Mouse (Mus musculus) heart, embryonic 14.5 days (tissue): ENCODE data around the gene Ccdc60. TPM values are rescaled to one million over a fixed set of nuclear protein-coding genes. Genes with fewer than 3 reads are reported as not detected.

ENCODE experiments used
- ATAC-seq: fragments of 200-750 bp; cut with Nextera tagmentation; 2 replicates; pipeline ENCODE4 v1.8.0; 2017; ENCODE audit warnings: low read depth, moderate TSS enrichment; ENCODE audit not compliant: insufficient number of reproducible peaks, insufficient read depth, low FRiP score
- H3K27ac ChIP-seq, 2 experiments: fragments of 200-500 bp in 1 of 2; fragments of 300-500 bp in 1 of 2; sonication (generic) in 1 of 2; replicated peaks in 1 of 2; 2 replicates each; pipeline ENCODE4 v1.5.1; 2012 to 2014; ENCODE audit warnings: low read depth in 2 of 2, low read length in 2 of 2, control low read depth in 1 of 2, mild to moderate bottlenecking in 1 of 2, mixed read lengths in 1 of 2; ENCODE audit not compliant: control insufficient read depth in 1 of 2, insufficient read depth in 1 of 2
- H3K27me3 ChIP-seq: fragments of 300-500 bp; sonication (generic); 2 replicates; pipeline ENCODE4 v1.6.1; 2014; ENCODE audit warnings: mild to moderate bottlenecking, low read length, control low read depth; ENCODE audit not compliant: control insufficient read depth, insufficient read depth
- H3K36me3 ChIP-seq: fragments of 300-500 bp; sonication (generic); 2 replicates; pipeline ENCODE4 v1.6.1; 2014; ENCODE audit warnings: mild to moderate bottlenecking, control low read depth, low read length, mixed read lengths; ENCODE audit not compliant: control insufficient read depth, insufficient read depth
- H3K4me1 ChIP-seq, 2 experiments: fragments of 200-500 bp in 1 of 2; fragments of 300-500 bp in 1 of 2; sonication (generic) in 1 of 2; 2 replicates each; pipeline ENCODE4 v1.6.1; 2012 to 2014; ENCODE audit warnings: low read length in 2 of 2, control low read depth in 1 of 2, mixed read lengths in 1 of 2; ENCODE audit not compliant: control insufficient read depth in 2 of 2, insufficient read depth in 2 of 2
- H3K4me2 ChIP-seq: fragments of 300-500 bp; sonication (generic); 2 replicates; pipeline ENCODE4 v1.6.1; 2014; ENCODE audit warnings: mild to moderate bottlenecking, low read length
- H3K4me3 ChIP-seq, 2 experiments: fragments of 200-500 bp in 1 of 2; fragments of 300-500 bp in 1 of 2; sonication (generic) in 1 of 2; 2 replicates each; pipeline ENCODE4 v1.5.1; 2012 to 2014; ENCODE audit warnings: low read length in 2 of 2, mild to moderate bottlenecking in 2 of 2, control low read depth in 1 of 2, low read depth in 1 of 2, moderate library complexity in 1 of 2; ENCODE audit not compliant: control insufficient read depth in 1 of 2, insufficient read depth in 1 of 2
- H3K9ac ChIP-seq: fragments of 300-500 bp; sonication (generic); 2 replicates; pipeline ENCODE4 v1.6.1; 2014; ENCODE audit warnings: mild to moderate bottlenecking, low read length
- H3K9me3 ChIP-seq: fragments of 300-500 bp; sonication (generic); 2 replicates; pipeline ENCODE4 v1.6.1; 2016; ENCODE audit warnings: low read length, control low read depth; ENCODE audit not compliant: control insufficient read depth
- WGBS: fragments of 180-500 bp; shearing (Covaris S2); extraction: QIAGEN DNeasy Blood & Tissue Kit; methylation state at CpG from one replicate; pipeline ENCODE4 v1.1.7; 2014; 5-methylcytosine and 5-hydroxymethylcytosine counted together
- polyA plus RNA-seq: library from polyadenylated mRNA; unstranded; fragments of >200 nt; fragmentation: Nextera tagmentation; extraction: Ambion mirVana; gene quantifications from 2 replicates; pipeline ENCODE4 v1.2.1, GENCODE M21; 2014

The Ccdc60 gene
- polyA plus RNA-seq, 1 experiment from 2014 or later: 0.66 TPM

DNA sequence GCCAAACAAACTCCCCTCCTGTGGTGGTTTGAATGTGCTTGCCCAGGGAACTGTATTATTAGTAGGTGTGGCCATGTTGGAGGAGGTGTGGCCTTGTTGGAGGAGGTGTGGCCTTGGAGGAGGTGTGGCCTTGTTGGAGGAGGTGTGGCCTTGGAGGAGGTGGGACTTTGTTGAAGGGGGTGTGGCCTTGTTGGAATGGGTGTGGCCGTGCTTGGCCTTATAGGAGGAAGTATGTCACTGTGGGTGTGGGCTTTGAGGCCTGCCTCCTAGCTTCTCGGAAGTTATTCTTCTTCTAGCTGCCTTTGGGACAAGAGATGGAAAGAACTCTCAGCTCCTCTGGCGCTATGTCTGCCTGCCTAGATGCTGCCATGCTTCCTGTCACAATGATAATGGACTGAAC lies 66.9 kb downstream of the Ccdc60 start:
- Histone ChIP-seq H3K36me3 (no peaks in the 10 kb centered on the region), H3K4me3 (no peak overlapping the region), H3K4me2 (no peak overlapping the region), H3K9me3 (no peaks in the 10 kb centered on the region), H3K27me3 (no peaks in the 10 kb centered on the region), H3K4me1 (no peaks in the 10 kb centered on the region), H3K9ac (no peak overlapping the region), H3K27ac (no peak overlapping the region)
- WGBS: 92% methylated on average over 3 of the region's 3 CpGs
- no peak for ATAC-seq

- no peak overlapping the region for H3K4me2 ChIP-seq
- no peak for ATAC-seq
- 72% methylated on average over 7 of the region's 7 CpGs for WGBS
- H3K9me3 ChIP-seq: no peaks in the 10 kb centered on the region
- H3K9ac ChIP-seq: no peak overlapping the region
- no peaks in the 10 kb centered on the region for H3K27me3 ChIP-seq
- no peaks in the 10 kb centered on the region for H3K4me1 ChIP-seq
- H3K36me3 ChIP-seq: no peaks in the 10 kb centered on the region
- no peak overlapping the region for H3K4me3 ChIP-seq
- H3K27ac ChIP-seq: no peak overlapping the region
Measured at GRCm38 (mm10) chr5:116219288-116219687, 69.5 kb downstream of the Ccdc60 start.

DNA sequence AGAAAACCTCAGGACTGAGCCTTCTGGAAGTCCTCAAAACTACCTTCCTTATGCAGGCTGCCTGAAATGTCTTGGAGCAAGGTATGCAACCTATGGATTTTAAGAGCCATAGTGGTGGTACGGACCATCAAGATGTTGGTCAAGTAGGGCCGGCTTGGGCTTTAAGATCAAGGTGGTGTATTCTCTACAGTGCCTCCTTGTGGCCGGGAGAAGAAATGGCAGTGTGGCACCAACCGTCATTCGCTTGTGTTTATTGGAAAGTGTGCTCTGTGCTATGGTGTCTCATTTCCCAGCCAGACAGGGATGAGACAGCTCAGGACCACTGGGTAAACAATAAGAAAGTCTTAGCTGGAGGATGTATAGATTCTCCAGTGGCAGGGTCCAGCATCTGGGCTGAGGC lies 76.1 kb downstream of the Ccdc60 start:
- Histone ChIP-seq H3K4me2 (no peak overlapping the region), H3K9ac (no peak overlapping the region), H3K36me3 (no peaks in the 10 kb centered on the region), H3K27me3 (no peaks in the 10 kb centered on the region), H3K9me3 (no peaks in the 10 kb centered on the region), H3K4me3 (no peak overlapping the region), H3K27ac (no peak overlapping the region), H3K4me1 (no peaks in the 10 kb centered on the region)
- WGBS: 48% methylated on average over 5 of the region's 5 CpGs
- ATAC-seq: no peak

DNA sequence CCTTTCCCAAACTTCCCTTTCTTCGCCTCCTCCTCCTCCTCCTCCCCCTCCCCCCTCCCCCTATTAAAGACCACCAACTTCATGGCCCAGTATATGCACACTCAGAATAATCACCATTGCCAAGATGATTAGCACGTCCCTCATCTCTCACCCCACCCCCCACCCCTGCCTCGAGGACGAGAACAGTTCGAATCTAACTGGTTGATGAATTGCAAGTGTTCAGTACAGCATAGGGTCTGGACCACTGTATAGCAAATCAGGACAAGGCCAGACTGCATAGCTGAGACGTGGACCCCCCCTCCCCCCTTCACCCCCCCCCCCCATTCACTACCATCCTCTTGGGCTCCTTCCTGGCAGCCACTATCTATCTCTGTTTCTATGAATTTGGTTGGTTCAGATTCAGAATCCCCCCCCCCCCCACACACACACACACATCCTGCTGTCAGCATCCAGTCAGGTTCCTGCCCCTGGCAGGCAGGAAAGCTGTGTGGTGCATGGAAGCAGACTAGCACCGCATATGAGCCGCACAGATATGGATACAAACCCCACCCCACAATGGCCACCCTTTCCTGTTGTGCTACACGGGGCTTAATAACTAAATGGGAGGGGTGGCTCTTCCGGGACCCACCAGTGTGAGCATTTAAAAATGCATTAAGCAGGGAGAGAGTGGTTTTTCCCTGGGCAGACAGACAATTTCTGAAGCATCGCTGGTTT lies 79.2 kb downstream of the Ccdc60 start:
- ATAC-seq: no peak
- Histone ChIP-seq H3K4me3 (no peak overlapping the region), H3K27ac (no peak overlapping the region), H3K9ac (no peak overlapping the region), H3K36me3 (no peaks in the 10 kb centered on the region), H3K4me2 (no peak overlapping the region), H3K9me3 (no peaks in the 10 kb centered on the region), H3K27me3 (no peaks in the 10 kb centered on the region), H3K4me1 (no peaks in the 10 kb centered on the region)
- 59% methylated on average over 10 of the region's 11 CpGs for WGBS

DNA sequence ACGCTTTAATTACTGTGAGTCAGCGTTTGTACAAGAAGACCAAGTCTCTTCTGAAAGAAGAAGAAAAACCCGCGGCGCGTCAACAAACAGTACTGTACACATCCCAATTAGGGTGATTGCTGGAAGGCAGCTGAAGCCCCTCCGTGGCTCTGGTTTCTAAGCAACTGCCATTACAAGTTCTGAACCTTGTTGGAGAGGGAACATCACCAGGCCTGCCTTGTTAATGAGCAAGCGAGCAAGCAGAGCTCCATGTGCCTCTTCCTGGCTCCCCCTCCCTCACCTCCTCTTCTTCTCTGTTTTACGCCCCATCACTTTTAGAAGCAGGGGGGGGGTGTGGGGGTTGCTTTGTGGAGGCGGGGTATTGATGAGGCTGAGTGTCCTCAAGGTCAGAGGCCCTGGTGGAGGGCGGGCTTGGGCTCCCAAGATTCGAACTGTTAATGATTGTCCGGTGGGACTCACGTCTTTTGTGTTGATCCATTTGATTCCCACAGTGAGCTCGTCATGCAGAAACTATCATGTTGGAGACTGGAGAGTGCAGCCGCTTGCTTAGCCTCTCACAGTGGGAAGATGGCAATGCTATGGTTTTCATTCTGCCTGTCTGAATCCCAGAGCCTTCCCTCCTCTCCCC lies 79.9 kb downstream of the Ccdc60 start:
- H3K27me3 ChIP-seq: no peaks in the 10 kb centered on the region
- H3K9me3 ChIP-seq: no peaks in the 10 kb centered on the region
- ATAC-seq: no peak
- H3K27ac ChIP-seq: no peak overlapping the region
- WGBS: 64% methylated on average over 16 of the region's 16 CpGs
- H3K9ac ChIP-seq: no peak overlapping the region
- no peaks in the 10 kb centered on the region for H3K4me1 ChIP-seq
- H3K4me3 ChIP-seq: no peak overlapping the region
- no peaks in the 10 kb centered on the region for H3K36me3 ChIP-seq
- no peak overlapping the region for H3K4me2 ChIP-seq

DNA sequence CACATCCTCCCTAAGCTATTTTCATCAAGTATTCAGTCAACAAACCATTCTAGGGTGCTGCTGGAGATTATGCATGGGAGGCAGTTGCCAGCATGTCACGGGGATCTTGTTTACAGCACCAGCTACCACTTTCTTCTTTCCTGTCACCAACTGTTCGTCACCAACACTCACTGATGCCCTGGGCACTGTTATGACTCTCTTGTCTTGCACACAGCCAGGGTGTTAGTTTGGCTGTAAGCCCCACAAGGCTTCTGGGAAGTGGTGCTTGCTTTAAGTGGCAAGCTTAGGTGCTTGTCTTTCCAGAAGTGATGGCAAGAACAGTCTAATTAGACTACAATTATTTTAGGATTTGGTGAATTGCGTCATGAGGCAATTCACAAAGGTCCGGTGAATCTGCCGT lies 86.1 kb downstream of the Ccdc60 start:
- no peak for ATAC-seq
- Histone ChIP-seq H3K4me2 (no peak overlapping the region), H3K27ac (no peak overlapping the region), H3K4me1 (no peaks in the 10 kb centered on the region), H3K27me3 (no peaks in the 10 kb centered on the region), H3K9ac (no peak overlapping the region), H3K36me3 (no peaks in the 10 kb centered on the region), H3K9me3 (no peaks in the 10 kb centered on the region), H3K4me3 (no peak overlapping the region)
- WGBS: 65% methylated on average over 5 of the region's 5 CpGs

DNA sequence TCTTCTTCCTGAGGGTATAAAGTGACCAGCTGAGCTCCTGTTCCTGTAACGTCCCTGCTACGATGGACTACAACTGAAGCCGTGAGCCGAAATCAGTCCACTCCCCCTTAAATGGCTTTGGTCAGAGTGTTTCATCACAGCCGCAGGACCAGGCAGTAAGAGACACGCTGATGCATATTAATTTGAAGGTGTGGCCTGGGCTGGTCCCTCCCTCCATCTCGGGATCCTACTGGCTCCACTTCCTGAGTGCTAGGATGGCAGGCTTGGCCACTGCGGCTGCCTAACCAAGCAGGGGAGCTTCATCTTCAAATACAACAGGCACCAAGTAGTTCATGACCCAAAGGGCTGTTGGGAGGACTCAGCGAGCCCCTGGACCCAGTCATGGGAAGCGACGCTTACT lies 94.3 kb downstream of the Ccdc60 start:
- ATAC-seq: no peak
- Histone ChIP-seq H3K27me3 (peaks cover 6% of the 10 kb centered on the region; the same call in 1 of the 2 replicates), H3K4me2 (no peak overlapping the region), H3K9ac (no peak overlapping the region), H3K4me3 (no peak overlapping the region), H3K27ac (no peak overlapping the region), H3K9me3 (no peaks in the 10 kb centered on the region), H3K36me3 (no peaks in the 10 kb centered on the region), H3K4me1 (no peaks in the 10 kb centered on the region)
- 34% methylated on average over 11 of the region's 11 CpGs for WGBS

DNA sequence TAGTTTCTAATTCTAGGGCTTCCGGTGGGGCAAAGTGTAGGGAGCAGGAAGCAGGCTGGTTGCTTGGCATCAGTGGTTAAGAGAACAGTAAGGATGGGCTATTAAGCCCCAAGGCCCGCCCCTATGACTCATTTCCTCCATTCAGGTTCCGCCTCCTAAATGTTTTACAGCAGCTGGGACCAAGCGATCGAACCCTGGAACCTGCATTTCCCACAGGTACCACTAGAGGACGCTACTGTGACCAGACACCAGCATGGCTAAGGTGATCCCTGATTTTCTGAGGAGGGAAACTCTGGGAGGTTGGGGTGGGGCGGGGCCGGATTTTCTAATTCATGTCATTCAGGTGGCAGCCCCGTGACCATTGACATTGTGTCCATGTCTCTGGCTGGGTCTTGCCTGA lies 96.1 kb downstream of the Ccdc60 start:
- ATAC-seq: no peak
- peaks cover 6% of the 10 kb centered on the region; the same call in 1 of the 2 replicates for H3K27me3 ChIP-seq
- H3K36me3 ChIP-seq: no peaks in the 10 kb centered on the region
- no peak overlapping the region for H3K9ac ChIP-seq
- H3K9me3 ChIP-seq: no peaks in the 10 kb centered on the region
- H3K4me3 ChIP-seq: no peak overlapping the region
- H3K27ac ChIP-seq: no peak overlapping the region
- no peaks in the 10 kb centered on the region for H3K4me1 ChIP-seq
- 58% methylated on average over 9 of the region's 9 CpGs for WGBS
- no peak overlapping the region for H3K4me2 ChIP-seq
